In the genomic region with DNA sequence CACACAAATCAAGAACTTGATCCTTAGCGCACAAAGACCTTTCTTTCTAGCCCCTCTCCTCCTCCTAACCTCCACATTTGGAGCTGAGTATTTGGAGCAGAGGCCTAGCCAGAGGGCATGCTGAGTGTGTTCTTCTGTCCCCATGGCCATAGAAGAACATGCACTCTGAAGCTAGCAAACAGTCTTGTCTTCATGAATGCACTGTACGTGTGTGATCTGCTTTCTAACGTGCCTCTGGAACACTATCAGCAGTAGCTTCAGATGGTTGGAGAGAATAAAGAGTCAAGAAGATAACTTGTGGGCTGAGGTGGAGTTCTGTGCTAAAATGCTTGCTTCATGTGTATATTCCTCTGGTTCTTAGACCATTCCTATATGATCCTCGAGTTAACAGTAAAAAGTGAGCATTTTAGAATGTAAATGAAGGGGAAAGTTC, we compare ENCODE assay signal across 12 mouse cellular contexts. TPM values are rescaled to one million over a fixed set of nuclear protein-coding genes. Genes with fewer than 3 reads are reported as not detected.
DNase-seq lines count a peak whose midpoint lies in the region; ATAC-seq and TF ChIP-seq lines count a peak whose summit lies in the region.
"Had no signal": no experiment of that assay in that cellular context is flagged by ENCODE, and none has a peak within 500 bp of the region (broad histone marks: within the 10 kb centered on the region; RNA-seq: fewer than 3 reads in every experiment).

No protein-coding gene starts in this region.

- no peak overlapping the region for H3K4me3 ChIP-seq in kidney, embryonic 14.5 days (ENCODE audit: low read length)
- H3K4me3 ChIP-seq in bone marrow, adult 2 months (replicated peaks; ENCODE audit: control insufficient read depth, low read depth, low read length), result no peak overlapping the region
- H3K4me3 ChIP-seq in embryonic facial prominence, embryonic 13.5 days, result no peak overlapping the region
- H3K4me3 ChIP-seq in liver, embryonic 14.5 days (ENCODE audit: insufficient read depth in 1 of 2, low read depth in 2 of 2, low read length in 2 of 2), result no peak overlapping the region
- H3K4me3 ChIP-seq: forebrain, embryonic 15.5 days had no signal

- TF ChIP-seq POLR2A in bone marrow, adult 2 months (IDR thresholded peaks at IDR 0.05; ENCODE audit: borderline replicate concordance, control insufficient read depth, low read depth, low read length), result no peak

- no peak overlapping the region for H3K9ac ChIP-seq in kidney, embryonic 14.5 days (ENCODE audit: low read depth, low read length)
- H3K9ac ChIP-seq in embryonic facial prominence, embryonic 13.5 days, result no peak overlapping the region
- peak overlapping the region; percentile 55 for H3K9ac ChIP-seq in liver, embryonic 14.5 days (replicated peaks)
- H3K9ac ChIP-seq: forebrain, embryonic 15.5 days had no signal

- peak; percentile 81 for TF ChIP-seq EP300 in liver, embryonic 14.5 days (IDR thresholded peaks at IDR 0.05; ENCODE audit: low read depth)

- no peaks in the 10 kb centered on the region for H3K9me3 ChIP-seq in kidney, embryonic 14.5 days (ENCODE audit: control insufficient read depth, low read length)
- no peaks in the 10 kb centered on the region for H3K9me3 ChIP-seq in embryonic facial prominence, embryonic 13.5 days
- H3K9me3 ChIP-seq in liver, embryonic 14.5 days (ENCODE audit: control insufficient read depth, low read length), result no peaks in the 10 kb centered on the region; the same call in none of the 2 replicates
- H3K9me3 ChIP-seq: forebrain, embryonic 15.5 days had no signal

- H3K4me1 ChIP-seq in kidney, embryonic 14.5 days (ENCODE audit: control insufficient read depth, insufficient read depth, low read length), result peaks cover 42% of the 10 kb centered on the region
- peaks cover 2% of the 10 kb centered on the region for H3K4me1 ChIP-seq in bone marrow, adult 2 months (ENCODE audit: control insufficient read depth, insufficient read depth, low read length)
- H3K4me1 ChIP-seq in embryonic facial prominence, embryonic 13.5 days, result peaks cover 69% of the 10 kb centered on the region
- H3K4me1 ChIP-seq in liver, embryonic 14.5 days (replicated peaks; ENCODE audit: control insufficient read depth in 2 of 2, insufficient read depth in 2 of 2, low read length in 1 of 2), result peaks cover 49 to 64% of the 10 kb centered on the region in 2 experiments
- H3K4me1 ChIP-seq: forebrain, embryonic 15.5 days had no signal

- no peaks in the 10 kb centered on the region for H3K27me3 ChIP-seq in kidney, embryonic 14.5 days (ENCODE audit: control insufficient read depth, insufficient read depth, low read length)
- no peaks in the 10 kb centered on the region for H3K27me3 ChIP-seq in embryonic facial prominence, embryonic 13.5 days
- H3K27me3 ChIP-seq in liver, embryonic 14.5 days (ENCODE audit: control insufficient read depth, insufficient read depth, low read length), result no peaks in the 10 kb centered on the region
- H3K27me3 ChIP-seq: forebrain, embryonic 15.5 days had no signal

- peak overlapping the region; percentile 92 for H3K27ac ChIP-seq in kidney, embryonic 14.5 days (ENCODE audit: low read depth, low read length)
- peak overlapping the region; percentile 11; the same call in 1 of the 2 replicates for H3K27ac ChIP-seq in bone marrow, adult 2 months (ENCODE audit: control insufficient read depth, insufficient read depth, low read depth, low read length, poor library complexity)
- peak overlapping the region; percentile 94 for H3K27ac ChIP-seq in embryonic facial prominence, embryonic 13.5 days
- H3K27ac ChIP-seq in liver, embryonic 14.5 days, result peak overlapping the region; percentile 96
- H3K27ac ChIP-seq: forebrain, embryonic 15.5 days had no signal

- WGBS in kidney, embryonic 14.5 days, result 37% methylated on average over 4 of the region's 4 CpGs
- 60% methylated on average over 4 of the region's 4 CpGs for WGBS in bone marrow, adult 2 months
- WGBS in embryonic facial prominence, embryonic 13.5 days, result 30% methylated on average over 4 of the region's 4 CpGs
- 14% methylated on average over 4 of the region's 4 CpGs for WGBS in liver, embryonic 14.5 days (ENCODE audit: insufficient replicate concordance)

- no peak overlapping the region; the same call in 1 of the 2 replicates for H3K4me2 ChIP-seq in kidney, embryonic 14.5 days (replicated peaks; ENCODE audit: low read depth, low read length)
- H3K4me2 ChIP-seq in embryonic facial prominence, embryonic 13.5 days, result peak overlapping the region; percentile 18; the same call in 1 of the 2 replicates
- H3K4me2 ChIP-seq in liver, embryonic 14.5 days (ENCODE audit: low read depth), result peak overlapping the region; percentile 73
- H3K4me2 ChIP-seq: forebrain, embryonic 15.5 days; midbrain, embryonic 11.5 days had no signal

- TF ChIP-seq CTCF in bone marrow, adult 2 months (IDR thresholded peaks at IDR 0.05; ENCODE audit: control insufficient read depth, insufficient read depth, low read length), result no peak
- 0 out of 2 replicates have a peak, but pooled peaks have one; percentile 5 for TF ChIP-seq CTCF in liver, embryonic 14.5 days (IDR thresholded peaks at IDR 0.05; ENCODE audit: low read depth)

- no peaks in the 10 kb centered on the region for H3K36me3 ChIP-seq in kidney, embryonic 14.5 days (ENCODE audit: control insufficient read depth, insufficient read depth, low read length)
- H3K36me3 ChIP-seq in embryonic facial prominence, embryonic 13.5 days, result peaks cover 3% of the 10 kb centered on the region; the same call in 1 of the 2 replicates
- no peaks in the 10 kb centered on the region; the same call in 1 of the 2 replicates for H3K36me3 ChIP-seq in liver, embryonic 14.5 days (replicated peaks; ENCODE audit: control insufficient read depth, insufficient read depth, low read depth)
- H3K36me3 ChIP-seq: forebrain, embryonic 15.5 days had no signal

- no peak for DNase-seq in kidney, adult 9 months
- peak in 2 of 3 experiments; percentile 52 to 65 for DNase-seq in liver, embryonic 14.5 days (ENCODE audit: low read depth in 3 of 3, low spot score in 3 of 3)
- DNase-seq in Muller cell, postnatal 12 days (ENCODE audit: inconsistent ontology term), result no peak
- no peak for DNase-seq in urinary bladder, postnatal 14 days (ENCODE audit: low spot score)
- DNase-seq in frontal cortex, postnatal 36 days (ENCODE audit: low spot score in 2 of 2), result no peak
- DNase-seq: kidney, postnatal 4 days; retina, postnatal 1 day had no signal

- ATAC-seq in kidney, embryonic 14.5 days (ENCODE audit: low FRiP score, low TSS enrichment), result 0 out of 2 replicates have a peak, but pooled peaks have one; percentile 17
- ATAC-seq in embryonic facial prominence, embryonic 13.5 days (ENCODE audit: insufficient number of reproducible peaks, insufficient read depth, low FRiP score, low TSS enrichment, low read depth), result no peak
- peak; percentile 67 for ATAC-seq in liver, embryonic 14.5 days (ENCODE audit: insufficient read depth)
- ATAC-seq: forebrain, embryonic 15.5 days had no signal

RNA-seq across cellular contexts. Expression of a gene that starts 33.3 kb away (rescaled TPM):
- 35.7 and 64.9 TPM in 2 replicates for polyA plus RNA-seq in kidney, embryonic 14.5 days (2014; fragmentation: Nextera tagmentation; extraction: Ambion mirVana)
- 19.7 and 20.4 TPM in 2 replicates for polyA plus RNA-seq in bone marrow, adult 2 months (2011; ENCODE audit: insufficient read depth, insufficient read length, low replicate concordance, missing spikeins)
- 48.4 and 51.3 TPM in 2 replicates for polyA plus RNA-seq in embryonic facial prominence, embryonic 13.5 days (2015; fragmentation: Nextera tagmentation; extraction: Ambion mirVana)
- polyA plus RNA-seq in liver, embryonic 14.5 days (2012; rRNA removed), result 20.7 and 24.1 TPM in 2 replicates
- 28.1 and 33.5 TPM in 2 replicates for polyA plus RNA-seq in liver, embryonic 14.5 days (2014; fragmentation: Nextera tagmentation; extraction: Ambion mirVana)

Comparison
In these comparisons a context has a peak if more than half of its experiments do, and no peak if none do; other contexts are left out.
1. H3K27ac ChIP-seq: peak in every context shown above with its lines; median percentile 96 in liver, embryonic 14.5 days; 94 in embryonic facial prominence, embryonic 13.5 days; 92 in kidney, embryonic 14.5 days; 11 in bone marrow, adult 2 months.
2. DNase-seq: peak in liver, embryonic 14.5 days (2 of 3); none in kidney, adult 9 months (single experiment), Muller cell, postnatal 12 days (single experiment), urinary bladder, postnatal 14 days (single experiment) and frontal cortex, postnatal 36 days (0 of 2).